Mouse (Mus musculus): ENCODE results near the gene Card11. TPM values are rescaled to one million over a fixed set of nuclear protein-coding genes. Genes with fewer than 3 reads are reported as not detected.
A peak's percentile ranks its signal among the peaks of the same experiment; 100 is the strongest.

Card11 gene
- total RNA-seq, 4 experiments from 2014 or later: 0.30 to 1.6 (median 0.58) TPM

DNA sequence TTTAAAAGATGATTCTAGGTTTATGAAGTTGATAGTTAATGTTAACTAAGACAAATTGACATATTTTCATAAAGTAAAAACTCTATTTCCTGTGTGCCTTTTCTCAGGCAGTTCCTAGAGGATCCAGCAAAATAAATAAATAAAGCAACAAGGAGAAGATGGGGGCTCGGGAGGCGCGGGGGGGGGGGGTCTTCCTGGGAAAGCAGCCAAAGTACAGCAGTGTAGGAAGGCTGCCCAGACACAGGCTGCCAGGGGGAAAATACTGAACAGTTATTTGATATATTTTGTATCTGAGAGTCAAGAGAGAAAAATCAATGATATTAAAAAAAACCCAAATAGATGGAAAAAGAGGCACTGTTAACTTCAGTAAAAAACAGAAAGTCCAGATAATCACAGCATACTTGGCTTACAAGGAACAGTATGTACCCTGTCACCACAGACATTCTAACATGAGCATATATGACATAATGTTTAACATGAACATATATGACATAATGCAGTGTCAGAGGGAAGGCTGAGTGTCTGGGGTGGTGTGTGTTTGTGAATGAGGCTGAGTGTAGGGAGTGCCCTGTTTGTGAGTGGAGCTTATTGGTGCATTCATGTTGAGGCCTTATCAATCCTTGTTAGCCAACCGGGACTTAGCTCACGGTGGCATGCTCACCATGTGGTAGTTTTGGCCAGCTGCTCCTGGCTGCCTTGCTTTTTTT, 68.7 kb downstream of the Card11 start:
- DNase-seq (ENCODE audit: low spot score in 2 of 2): no peak

DNA sequence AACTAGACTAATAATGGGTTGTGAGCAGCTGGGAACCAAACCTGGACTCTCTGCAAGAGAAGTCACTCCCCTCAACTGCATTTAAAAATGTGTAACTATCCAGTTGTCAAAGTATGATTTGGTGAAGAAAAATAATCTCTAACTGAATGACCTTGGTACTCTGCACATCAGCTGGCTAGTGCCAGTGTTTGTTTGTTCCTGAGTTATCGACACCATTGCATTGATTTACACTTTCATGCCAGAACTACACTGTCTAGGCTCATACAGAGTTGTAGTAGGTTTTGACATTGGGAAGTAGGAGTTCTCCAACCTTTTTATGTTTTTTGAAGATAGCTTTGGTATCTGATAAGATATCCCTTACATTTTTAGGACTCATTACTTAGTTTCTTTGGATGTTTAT, 81.9 kb downstream of the Card11 start:
- DNase-seq (ENCODE audit: low spot score in 2 of 2): no peak

DNA sequence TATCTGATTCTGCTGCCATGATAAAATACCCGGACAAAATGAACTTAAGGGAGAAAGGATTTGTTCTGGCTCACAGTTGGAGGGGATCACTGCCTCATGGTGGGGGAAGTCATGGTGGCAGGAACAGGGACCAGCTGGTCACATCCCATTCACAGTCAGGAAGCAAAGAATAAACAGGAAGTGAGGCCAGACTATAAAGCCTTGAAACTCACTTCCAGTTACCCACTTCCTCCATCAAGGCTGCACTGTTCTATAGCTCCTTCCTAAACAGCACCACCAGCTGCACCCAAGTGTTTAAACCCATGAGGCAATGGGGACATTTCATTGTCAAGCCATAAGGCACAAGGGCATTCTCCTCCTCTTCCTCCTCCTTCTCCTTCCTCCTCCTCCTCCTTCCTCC, 82.6 kb downstream of the Card11 start:
- DNase-seq (ENCODE audit: low spot score in 2 of 2): no peak

DNA sequence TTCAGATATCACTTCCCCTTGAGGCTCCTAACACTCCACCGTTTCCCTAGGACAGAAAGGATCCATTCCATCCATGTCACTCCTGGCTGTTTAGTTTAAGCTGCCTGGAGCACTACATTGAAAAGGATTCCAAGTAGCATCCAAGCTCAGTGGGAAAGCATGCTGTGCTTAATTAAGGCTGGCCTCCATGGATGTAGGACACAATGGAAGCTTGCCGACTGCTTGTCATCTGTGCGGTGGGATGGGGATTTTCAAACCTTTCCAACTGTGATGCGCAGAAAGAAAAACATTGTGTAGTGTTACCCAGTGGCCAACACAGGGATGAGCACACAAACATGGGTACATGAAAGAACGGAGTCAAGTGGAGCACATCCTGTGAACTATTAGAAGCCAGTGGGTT, 89.5 kb downstream of the Card11 start:
- DNase-seq (ENCODE audit: low spot score in 2 of 2): no peak

DNA sequence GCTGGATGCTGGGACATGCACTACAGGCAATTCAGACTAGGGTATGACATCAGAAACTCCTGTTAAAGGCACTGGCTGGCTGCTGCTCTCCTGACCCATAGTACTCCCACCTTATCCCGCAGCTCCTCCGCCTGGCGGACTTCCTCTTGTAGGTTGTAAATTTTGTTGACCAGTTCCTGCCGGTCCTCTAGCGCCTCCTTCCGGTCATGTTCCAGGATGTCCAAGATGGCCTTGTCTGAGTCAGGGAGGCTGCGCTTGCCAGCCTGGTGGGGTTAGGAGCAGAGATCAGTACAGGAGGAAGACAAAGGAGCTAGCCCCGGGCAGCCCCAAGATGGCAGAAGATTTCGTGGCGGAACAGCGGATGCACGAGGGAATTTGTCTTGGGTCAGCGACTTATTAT, 99.5 kb downstream of the Card11 start:
- DNase-seq (ENCODE audit: low spot score in 2 of 2): no peak

DNA sequence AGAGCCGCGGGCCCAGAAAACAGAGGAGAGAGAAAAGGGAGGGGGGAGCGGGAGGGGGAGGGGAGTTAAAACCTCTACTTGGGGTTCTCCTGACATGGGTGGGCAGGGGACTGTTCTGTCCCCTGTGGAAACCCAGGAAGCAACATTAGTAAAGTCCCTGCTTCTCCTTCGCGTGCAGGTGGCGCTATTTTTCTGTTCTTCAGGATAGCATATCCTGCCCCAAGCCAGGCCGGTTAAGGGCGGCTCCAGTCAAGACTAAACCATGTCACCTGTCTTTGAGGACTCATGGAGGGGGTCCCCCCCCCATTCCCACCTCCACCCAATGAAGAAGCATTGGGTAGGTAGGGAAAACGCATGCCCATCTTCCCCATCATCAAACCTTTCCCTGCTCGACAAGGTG, 109.3 kb downstream of the Card11 start:
- DNase-seq (ENCODE audit: low spot score in 2 of 2): no peak

DNA sequence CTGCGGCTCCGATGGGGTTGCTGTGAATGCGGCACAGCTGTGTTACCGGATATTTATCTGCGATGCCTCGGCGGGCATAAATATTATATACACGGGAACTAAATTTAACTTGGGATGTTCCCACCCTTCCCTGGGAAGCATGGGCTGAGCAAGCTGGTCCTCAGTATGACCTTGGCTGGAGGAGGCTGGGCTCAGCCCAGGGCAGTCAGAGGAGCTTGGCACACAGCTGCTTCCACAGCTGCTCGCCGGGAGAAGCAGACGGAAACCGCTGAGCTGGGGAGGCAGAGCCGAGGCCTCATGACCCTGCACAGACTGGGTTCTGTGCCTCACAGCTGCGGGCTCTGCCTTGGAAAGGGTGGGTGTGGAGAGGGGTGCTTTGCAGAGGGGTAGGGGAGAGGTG, 110.3 kb downstream of the Card11 start:
- DNase-seq (ENCODE audit: low spot score in 2 of 2): peak in 1 of 2 experiments; percentile 27

DNA sequence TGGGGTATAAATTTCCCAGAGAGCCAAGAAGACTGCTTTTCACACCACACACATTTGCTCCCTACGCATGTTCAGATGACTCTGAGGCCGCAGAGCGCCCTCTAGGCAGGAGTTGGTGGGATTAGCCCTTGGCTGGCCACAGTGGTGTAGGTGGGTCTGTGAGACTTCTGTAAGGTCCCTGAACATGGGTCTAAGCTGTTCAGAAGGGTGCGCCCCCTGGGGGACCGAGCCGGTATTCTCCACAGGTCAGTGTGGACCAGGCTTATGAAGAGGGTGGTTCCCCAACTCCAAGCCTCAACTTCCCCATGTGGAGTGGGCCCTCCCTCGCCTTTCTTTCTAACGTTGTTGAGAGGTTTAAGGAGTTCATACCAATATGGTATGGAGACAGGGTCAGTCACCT, 110.8 kb downstream of the Card11 start:
- no peak for DNase-seq (ENCODE audit: low spot score in 2 of 2)

DNA sequence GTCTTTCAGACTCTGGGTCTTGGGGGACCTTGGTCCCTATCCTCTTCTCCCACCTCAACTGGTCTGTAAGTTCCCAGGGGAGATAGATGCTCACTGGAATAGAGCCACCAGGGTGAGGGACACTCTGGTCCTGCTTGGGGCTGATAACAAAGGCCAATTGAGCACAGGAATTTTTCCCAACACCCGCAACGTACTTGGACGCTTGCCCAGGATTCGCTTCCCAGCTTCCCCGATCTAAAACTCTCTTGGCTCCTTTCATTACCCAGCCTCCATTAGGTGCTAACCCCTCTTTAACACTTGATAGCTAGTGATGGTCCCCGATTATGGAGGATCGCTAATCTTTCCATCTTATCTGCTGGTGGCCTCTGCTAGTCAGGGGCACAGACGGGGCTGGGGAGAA, 112.5 kb downstream of the Card11 start:
- DNase-seq (ENCODE audit: low spot score in 2 of 2): no peak

DNA sequence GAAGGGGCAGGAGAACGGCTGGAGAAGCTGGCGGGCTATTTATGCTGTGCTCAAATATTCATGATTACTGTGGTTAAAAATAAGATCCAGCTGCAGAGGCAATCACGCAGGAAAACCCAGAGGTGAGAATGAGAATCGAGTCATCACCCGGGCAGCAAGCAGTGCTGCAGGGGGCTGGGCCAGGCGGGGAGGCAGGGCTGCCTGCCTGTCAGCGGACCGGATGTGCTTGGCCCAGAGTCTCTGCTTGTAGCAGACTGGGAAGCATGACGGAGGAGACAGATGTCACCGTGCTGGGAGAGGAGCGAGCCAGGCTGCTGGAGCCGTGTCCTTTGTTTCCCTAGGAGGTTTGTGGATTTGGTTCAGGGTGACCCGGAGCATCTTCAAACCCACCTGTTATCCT, 115.4 kb downstream of the Card11 start:
- DNase-seq (ENCODE audit: low spot score in 2 of 2): peak in 1 of 2 experiments; percentile 29

DNA sequence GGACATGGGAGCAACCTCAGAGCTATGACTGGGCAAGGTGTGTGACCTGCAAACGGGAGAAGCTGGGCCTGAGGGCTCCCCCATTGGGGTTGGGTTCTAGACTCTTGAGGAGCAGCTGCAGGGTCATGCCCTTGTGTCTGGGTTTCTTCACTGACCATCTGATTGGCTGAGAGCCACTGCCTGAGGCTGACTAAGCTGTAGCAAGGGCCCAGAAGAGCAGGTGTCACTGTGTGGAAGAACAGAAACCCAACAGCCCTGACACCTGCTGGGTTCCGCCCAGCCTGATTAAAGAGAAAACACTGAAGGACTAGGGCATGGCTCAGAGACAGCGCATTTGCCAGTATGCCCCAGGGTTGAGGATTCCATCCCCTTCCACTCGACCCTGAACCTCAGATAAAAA, 118.0 kb downstream of the Card11 start:
- no peak for DNase-seq (ENCODE audit: low spot score in 2 of 2)

DNA sequence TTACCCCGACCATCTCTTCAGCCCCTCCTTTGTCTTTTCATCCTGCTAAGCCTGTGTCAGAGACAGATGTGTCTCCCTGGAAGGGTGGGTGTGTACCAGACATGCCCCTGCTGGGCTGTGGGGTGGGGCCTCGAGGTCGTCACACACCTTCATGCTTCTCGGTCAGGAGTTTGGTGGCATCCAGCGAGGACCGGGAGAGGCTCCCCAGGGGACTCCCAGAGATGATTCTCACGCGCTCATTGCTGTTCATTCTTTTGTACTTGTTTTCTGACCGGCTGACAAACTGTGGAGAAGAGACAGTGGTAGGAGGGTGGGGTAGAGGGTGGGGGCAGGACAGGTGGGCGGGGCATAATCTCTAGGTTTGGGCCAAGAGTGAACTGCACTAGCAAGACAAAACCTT, 120.2 kb downstream of the Card11 start:
- no peak for DNase-seq (ENCODE audit: low spot score in 2 of 2)

DNA sequence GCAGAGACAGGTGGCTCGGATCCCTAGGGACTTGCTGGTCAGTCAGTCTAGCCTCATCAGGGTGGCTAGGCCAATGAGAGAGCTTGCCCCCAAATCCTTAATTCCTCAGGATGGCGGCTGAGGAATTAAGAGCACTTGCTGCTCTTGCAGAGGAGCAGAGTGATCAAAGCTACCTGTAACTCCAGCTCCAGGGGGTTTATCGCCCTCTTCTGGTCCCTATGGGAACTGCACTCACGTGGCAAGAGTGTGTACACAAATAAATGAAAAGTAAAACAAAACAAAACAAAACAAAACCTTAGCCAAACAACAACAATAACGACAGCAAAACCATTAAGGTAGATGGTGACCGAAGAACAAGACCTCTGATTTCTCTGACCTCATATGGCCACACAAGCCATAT, 121.7 kb downstream of the Card11 start:
- no peak for DNase-seq (ENCODE audit: low spot score in 2 of 2)

DNA sequence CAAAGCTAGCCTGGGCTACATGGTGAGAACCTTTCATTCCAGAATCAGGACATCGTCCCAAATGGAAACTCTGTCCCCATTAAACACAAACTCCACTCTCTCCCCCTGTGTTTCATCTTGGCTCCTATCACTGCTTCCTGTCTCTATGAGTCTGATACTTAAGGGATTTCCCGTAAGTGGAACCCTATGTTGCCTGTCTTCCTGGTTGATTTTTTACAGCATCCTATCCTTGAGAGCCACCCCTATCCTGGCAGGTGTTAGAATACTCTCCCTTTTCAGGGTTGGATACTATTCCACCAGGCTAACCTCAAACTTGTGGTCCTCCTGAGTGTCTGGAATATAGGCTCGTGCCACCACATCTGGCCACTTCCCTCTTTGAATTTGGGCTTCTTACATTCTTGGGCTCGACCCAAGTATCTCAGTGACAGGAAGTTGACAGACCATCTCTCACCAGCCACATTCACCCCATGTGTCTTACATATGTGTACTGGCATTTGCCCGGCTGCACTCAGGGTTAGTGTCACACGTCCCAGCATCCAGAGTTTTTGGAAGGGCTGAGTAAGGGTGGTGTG, 126.6 kb downstream of the Card11 start:
- DNase-seq (ENCODE audit: low spot score in 2 of 2): no peak

DNA sequence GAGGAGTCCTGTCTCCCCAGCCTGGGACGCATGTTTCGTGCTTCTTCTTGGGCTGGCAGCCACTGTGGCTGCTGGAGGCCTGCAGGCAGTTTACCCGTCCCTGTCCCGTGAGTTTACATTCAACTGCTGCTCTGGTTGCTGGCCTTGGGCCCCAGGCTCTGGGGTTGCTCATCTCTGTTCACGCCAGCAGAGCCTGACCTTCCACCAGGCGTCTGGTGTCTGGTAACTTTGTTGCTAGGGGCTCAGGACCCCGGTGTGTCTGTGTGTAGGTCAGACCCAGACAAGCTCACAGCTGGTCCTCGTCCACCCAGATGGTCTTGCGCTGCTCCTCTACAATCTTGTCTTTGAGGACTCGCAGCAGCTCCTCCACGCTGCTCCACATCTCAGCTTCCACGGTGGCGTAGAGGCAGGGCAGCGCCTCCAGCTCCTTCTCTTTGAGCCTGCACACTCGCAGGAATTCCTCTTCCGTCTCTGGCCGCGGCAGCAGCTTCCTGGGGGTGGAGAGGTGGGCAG, 127.3 kb downstream of the Card11 start:
- DNase-seq (ENCODE audit: low spot score in 2 of 2): peak in 1 of 2 experiments; percentile 21

DNA sequence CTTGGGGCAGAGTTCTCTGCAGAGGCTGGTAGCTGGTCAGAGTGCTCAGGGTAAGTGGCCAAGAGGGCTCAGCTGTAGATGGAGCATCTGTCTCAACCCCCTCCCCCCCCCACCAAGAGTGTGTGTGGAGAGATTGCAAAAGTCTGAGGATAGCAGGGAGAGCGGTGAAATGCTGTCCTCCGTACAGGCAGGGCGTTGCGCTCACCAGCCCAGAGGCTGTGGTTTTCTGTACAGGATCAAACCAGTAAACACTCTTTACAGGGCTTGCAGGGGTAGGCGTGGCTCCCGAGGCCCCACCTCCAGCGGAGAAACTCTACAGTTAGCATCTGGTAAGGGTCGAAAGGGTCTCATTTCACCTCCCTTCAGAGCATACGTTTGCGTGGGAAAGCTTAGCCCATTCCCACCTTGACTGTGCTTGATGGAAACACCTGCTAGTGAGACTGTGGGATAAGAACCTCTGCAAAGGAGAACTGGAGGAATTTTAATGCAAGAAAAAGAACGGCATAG, 127.8 kb downstream of the Card11 start:
- no peak for DNase-seq (ENCODE audit: low spot score in 2 of 2)

DNA sequence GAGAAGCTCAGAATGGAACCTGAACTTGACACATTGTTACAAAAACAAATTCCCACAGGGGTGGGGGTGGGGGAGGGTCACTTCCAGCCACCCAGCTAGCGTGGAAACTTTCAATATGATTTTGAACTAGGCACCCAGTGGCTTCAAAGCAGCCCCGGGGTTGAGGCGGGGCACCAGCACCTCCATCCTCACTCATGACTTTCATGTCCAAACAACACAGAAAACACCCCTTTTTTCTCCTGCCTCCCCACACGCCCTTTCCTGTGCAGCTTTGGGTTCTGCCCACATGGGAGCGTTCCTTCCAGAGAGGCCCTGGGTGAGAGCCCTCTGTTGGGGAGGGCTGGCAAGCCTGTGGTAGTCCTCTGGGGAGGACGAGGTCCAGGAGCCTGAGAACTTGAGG, 129.1 kb downstream of the Card11 start:
- no peak for DNase-seq (ENCODE audit: low spot score in 2 of 2)

DNA sequence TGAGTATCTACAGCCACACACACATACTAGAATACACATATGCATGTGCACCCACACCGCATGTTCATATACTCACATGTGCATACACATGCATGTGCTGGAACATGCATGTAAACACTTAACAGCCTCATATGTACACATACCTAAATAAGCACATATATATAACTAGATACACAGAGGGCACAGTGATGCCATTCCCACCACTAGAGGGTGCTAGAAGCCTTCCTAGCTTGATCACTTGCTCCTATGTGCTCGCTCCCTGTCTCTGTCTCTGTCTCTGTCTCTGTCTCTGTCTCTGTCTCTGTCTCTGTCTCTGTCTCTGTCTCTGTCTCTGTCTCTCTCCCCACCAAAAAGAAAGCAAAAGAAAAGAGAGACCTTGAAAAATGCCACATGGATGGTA, 131.3 kb downstream of the Card11 start:
- DNase-seq (ENCODE audit: low spot score in 2 of 2): peak; percentile 34 to 39

DNA sequence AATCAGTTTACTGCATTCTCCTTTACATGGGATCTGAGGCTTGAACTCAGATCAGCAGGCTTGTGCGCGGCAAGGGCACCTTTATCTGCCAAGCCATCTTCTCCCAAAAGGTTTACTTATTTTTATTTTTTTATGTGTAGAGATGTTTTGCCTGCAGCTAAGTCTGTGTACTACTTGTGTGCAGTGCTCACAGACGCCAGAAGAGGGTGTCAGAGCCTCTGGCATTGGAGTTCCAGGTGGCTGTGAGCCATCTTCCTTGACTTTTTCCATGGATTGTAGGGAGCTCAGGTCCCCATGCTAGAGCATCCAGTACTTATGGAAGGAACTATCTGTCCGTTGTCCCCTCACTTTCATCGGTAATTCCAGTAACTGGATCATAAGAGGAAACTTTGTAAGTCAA, 140.7 kb downstream of the Card11 start:
- no peak for DNase-seq (ENCODE audit: low spot score in 2 of 2)

DNA sequence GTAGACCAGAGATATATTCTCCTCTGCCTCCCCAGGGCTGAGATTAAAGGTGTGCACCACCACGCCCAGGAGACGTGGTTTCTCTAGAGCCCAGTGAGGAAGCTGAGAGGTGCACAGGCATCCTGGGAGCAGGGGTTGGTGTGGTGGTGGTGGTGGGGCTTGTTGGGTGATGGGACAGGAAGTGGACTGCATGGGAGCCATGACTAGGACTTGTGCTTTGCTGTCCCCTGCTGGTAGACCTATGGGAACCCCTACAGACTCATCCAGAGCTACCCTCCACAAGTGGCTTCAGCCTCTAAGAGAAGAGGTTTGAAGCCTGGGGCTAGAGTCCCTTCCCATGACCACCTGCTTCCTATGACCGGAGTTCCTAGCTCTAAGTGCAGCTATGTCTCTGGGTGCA, 142.0 kb downstream of the Card11 start:
- DNase-seq (ENCODE audit: low spot score in 2 of 2): no peak

DNA sequence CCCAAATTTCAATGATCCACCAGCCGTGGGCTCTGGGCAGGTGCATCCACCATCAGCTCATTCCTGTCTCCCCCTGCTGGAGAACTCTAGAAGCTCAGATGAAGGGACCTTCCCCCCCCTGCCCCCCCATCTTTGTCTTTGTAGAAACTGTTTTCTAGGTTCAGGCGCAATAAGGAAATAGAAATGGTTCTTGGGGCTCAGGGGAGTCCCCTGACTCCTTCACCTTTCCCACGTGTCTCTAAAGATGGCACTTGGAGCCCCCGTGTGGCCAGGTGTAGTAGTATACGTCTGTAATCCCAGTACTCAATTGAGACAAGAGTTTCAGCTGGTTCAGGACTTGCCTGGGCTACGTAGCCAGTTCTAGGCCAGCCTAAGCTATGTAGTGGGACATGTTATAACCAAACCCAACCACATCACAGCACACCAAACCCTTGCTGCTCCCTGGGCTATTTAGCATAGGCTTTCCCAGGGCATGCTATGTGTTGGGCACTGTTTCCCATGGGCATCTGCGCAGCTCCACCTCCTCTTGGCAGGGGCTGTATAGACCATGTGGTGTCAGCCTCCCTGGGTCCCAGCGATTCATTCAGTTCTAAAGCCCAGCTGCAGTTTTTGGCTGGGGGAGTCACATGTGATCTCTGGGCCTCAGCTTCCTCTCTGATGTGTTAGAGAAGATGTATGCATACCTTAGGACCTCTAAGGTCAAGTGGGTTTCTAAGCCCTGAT, 142.8 kb downstream of the Card11 start:
- peak in 1 of 2 experiments; percentile 16 for DNase-seq (ENCODE audit: low spot score in 2 of 2)

DNA sequence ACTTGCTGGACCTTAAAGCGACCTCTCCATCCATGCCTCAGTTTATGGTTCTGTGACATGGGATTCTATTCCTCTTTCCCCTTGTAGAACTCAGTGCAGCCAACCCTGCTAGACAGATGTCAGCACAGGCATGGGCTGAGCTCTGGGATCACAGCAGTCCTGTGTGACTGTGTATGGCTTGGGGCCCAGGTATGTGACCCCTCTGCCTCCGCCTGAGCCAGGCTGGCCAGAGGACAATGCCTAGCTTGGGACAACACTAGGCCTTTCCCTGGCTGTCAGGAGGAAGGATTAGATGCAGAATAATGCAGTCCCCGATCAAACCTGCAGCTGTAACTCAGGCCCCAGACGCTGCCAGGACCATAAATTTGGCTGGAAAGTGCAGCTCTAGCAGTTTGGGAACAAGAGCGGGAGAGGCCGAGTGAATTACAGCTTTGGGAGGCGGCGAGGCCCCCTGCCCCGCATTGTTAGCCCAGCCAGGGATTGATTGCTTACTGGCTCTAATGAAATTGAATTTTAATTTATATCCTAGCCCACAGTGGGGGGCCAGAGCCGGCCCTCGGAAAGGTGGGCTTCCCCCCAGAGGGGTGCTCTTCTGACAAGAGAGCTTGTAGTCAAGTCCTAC, 144.4 kb downstream of the Card11 start:
- DNase-seq (ENCODE audit: low spot score in 2 of 2): no peak

Measured in left cerebral cortex, adult 8-10 months (tissue).